Mouse (Mus musculus): ENCODE results near the gene Anapc15-ps. TPM values are rescaled to one million over a fixed set of nuclear protein-coding genes. Genes with fewer than 3 reads are reported as not detected.

Gene Anapc15-ps
- polyA plus RNA-seq, 1 experiment from 2014 or later, result 0.95 TPM

- ATAC-seq, result no peak
- H3K4me1 ChIP-seq (ENCODE audit: control insufficient read depth, insufficient read depth, low read depth, low read length), result no peaks in the 10 kb centered on the region
Observed at GRCm38 (mm10) chr10:95695603-95696252, 22.5 kb upstream of the Anapc15-ps start.

DNA sequence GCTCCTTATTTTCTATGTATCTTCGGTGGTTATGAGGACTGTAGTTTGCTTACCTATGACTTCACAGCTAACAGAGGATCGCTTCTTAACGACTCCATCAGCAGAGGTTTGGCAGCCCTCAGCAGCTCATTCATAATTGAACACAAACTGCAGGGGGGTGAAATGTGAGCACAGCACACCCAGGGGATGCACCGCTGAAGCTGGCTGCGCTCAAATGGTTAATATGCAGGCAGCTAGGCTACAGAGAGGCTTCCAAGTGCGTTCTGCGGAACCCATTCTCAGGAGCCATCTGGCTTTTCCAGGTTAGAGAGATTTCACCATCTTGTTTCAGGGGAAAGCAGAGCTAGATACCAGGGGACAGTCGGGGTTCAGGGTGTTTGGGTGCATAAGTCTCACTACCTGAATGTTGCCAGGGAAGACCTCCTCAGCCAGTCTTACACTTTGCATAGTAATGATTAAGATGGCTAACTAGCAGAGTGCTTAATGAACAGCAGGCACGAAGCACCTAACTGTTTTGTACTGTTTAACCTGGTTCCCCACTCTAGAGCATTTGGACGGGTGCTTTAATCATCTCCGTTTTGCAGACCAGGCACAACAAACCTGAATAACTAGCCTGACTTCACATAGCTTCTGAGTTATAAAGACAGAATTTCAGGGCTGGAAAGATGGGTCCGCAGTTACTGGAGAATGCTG is 21.5 kb upstream of the Anapc15-ps start:
- ATAC-seq, result peak; percentile 67
- peak overlapping the region; percentile 8; the same call in 1 of the 2 replicates for H3K9ac ChIP-seq (ENCODE audit: low read depth, low read length)
- no peak overlapping the region for H3K4me3 ChIP-seq (ENCODE audit: low read length)
- H3K4me2 ChIP-seq (ENCODE audit: low read length), result no peak overlapping the region
- no peak overlapping the region for H3K27ac ChIP-seq (ENCODE audit: low read depth, low read length)
- no peaks in the 10 kb centered on the region for H3K27me3 ChIP-seq (replicated peaks; ENCODE audit: control insufficient read depth, insufficient read depth, low read length)
- no peaks in the 10 kb centered on the region for H3K36me3 ChIP-seq (ENCODE audit: control insufficient read depth, insufficient read depth, low read length)
- 43% methylated on average over 12 of the region's 12 CpGs for WGBS
- H3K9me3 ChIP-seq (ENCODE audit: control insufficient read depth, low read length), result no peaks in the 10 kb centered on the region
- no peaks in the 10 kb centered on the region for H3K4me1 ChIP-seq (ENCODE audit: control insufficient read depth, insufficient read depth, low read depth, low read length)

More at GRCm38 (mm10) chr10:95695603-95696252, 22.5 kb upstream of the Anapc15-ps start:
- Histone ChIP-seq H3K4me2 (ENCODE audit: low read length) (no peak overlapping the region), H3K9me3 (ENCODE audit: control insufficient read depth, low read length) (no peaks in the 10 kb centered on the region), H3K27me3 (replicated peaks; ENCODE audit: control insufficient read depth, insufficient read depth, low read length) (no peaks in the 10 kb centered on the region), H3K27ac (ENCODE audit: low read depth, low read length) (no peak overlapping the region), H3K9ac (ENCODE audit: low read depth, low read length) (no peak overlapping the region), H3K36me3 (ENCODE audit: control insufficient read depth, insufficient read depth, low read length) (no peaks in the 10 kb centered on the region), H3K4me3 (ENCODE audit: low read length) (no peak overlapping the region)
- 79% methylated on average over 18 of the region's 18 CpGs for WGBS

DNA sequence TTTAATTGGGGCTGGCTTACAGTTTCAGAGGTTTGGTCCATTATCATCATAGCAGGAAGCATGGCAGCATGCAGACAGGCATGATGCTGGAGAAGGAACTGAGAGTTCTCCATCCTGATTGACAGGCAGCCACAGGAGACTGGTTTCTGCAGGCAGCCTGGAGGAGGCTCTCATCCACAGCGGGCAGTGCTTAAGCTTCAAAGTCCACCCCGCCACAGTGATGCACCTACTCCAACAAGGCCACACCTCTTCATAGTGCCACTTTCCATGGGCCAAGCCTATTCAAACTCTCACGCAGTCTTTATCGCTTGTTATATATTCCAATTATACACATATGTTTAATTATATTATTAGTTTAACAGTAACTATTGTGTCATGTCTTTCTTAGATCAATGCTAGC is 18.1 kb upstream of the Anapc15-ps start:
- no peak overlapping the region for H3K9ac ChIP-seq (ENCODE audit: low read depth, low read length)

GRCm38 (mm10) chr10:95689833-95690232 is 16.6 kb upstream of the Anapc15-ps start:
- no peak overlapping the region for H3K27ac ChIP-seq (ENCODE audit: low read depth, low read length)
- H3K4me1 ChIP-seq (ENCODE audit: control insufficient read depth, insufficient read depth, low read depth, low read length), result no peaks in the 10 kb centered on the region
- no peak overlapping the region for H3K4me2 ChIP-seq (ENCODE audit: low read length)
- 96% methylated on average over 1 of the region's 1 CpGs for WGBS
- no peak overlapping the region for H3K4me3 ChIP-seq (ENCODE audit: low read length)
- H3K27me3 ChIP-seq (replicated peaks; ENCODE audit: control insufficient read depth, insufficient read depth, low read length), result no peaks in the 10 kb centered on the region
- ATAC-seq, result no peak
- H3K9ac ChIP-seq (ENCODE audit: low read depth, low read length), result no peak overlapping the region
- H3K36me3 ChIP-seq (ENCODE audit: control insufficient read depth, insufficient read depth, low read length), result no peaks in the 10 kb centered on the region
- H3K9me3 ChIP-seq (ENCODE audit: control insufficient read depth, low read length), result no peaks in the 10 kb centered on the region

More for the DNA sequence above, 18.1 kb upstream of the Anapc15-ps start:
- 98% methylated on average over 4 of the region's 4 CpGs for WGBS
- ATAC-seq, result no peak
- no peaks in the 10 kb centered on the region for H3K27me3 ChIP-seq (replicated peaks; ENCODE audit: control insufficient read depth, insufficient read depth, low read length)
- no peaks in the 10 kb centered on the region for H3K9me3 ChIP-seq (ENCODE audit: control insufficient read depth, low read length)
- H3K4me2 ChIP-seq (ENCODE audit: low read length), result no peak overlapping the region
- H3K27ac ChIP-seq (ENCODE audit: low read depth, low read length), result no peak overlapping the region
- no peaks in the 10 kb centered on the region for H3K4me1 ChIP-seq (ENCODE audit: control insufficient read depth, insufficient read depth, low read depth, low read length)
- no peak overlapping the region for H3K4me3 ChIP-seq (ENCODE audit: low read length)
- no peaks in the 10 kb centered on the region for H3K36me3 ChIP-seq (ENCODE audit: control insufficient read depth, insufficient read depth, low read length)

DNA sequence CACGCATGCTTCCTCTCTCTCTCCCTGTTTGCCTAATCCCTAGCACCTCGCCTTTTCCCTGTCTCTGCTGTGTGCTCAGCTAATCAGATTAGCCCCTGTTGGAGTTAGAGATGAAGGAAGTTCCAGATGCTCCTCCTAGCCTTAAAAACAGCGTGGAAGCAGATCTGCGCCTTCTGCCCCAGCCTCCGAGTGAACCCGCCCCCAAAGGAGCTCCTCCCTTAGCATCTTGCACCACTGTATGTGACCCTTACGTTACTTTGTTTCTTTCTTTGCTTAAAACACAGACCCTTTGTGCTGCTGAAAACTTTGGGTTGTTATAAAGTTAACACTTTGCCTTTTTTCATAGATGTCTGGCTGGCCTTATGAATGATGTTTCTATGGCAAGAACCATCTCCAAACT is 15.8 kb upstream of the Anapc15-ps start:
- Histone ChIP-seq H3K9ac (ENCODE audit: low read depth, low read length) (no peak overlapping the region), H3K36me3 (ENCODE audit: control insufficient read depth, insufficient read depth, low read length) (no peaks in the 10 kb centered on the region), H3K9me3 (ENCODE audit: control insufficient read depth, low read length) (no peaks in the 10 kb centered on the region), H3K27ac (ENCODE audit: low read depth, low read length) (no peak overlapping the region), H3K27me3 (replicated peaks; ENCODE audit: control insufficient read depth, insufficient read depth, low read length) (no peaks in the 10 kb centered on the region), H3K4me3 (ENCODE audit: low read length) (no peak overlapping the region), H3K4me2 (ENCODE audit: low read length) (no peak overlapping the region), H3K4me1 (ENCODE audit: control insufficient read depth, insufficient read depth, low read depth, low read length) (no peaks in the 10 kb centered on the region)
- WGBS, result 82% methylated on average over 7 of the region's 7 CpGs
- no peak for ATAC-seq

DNA sequence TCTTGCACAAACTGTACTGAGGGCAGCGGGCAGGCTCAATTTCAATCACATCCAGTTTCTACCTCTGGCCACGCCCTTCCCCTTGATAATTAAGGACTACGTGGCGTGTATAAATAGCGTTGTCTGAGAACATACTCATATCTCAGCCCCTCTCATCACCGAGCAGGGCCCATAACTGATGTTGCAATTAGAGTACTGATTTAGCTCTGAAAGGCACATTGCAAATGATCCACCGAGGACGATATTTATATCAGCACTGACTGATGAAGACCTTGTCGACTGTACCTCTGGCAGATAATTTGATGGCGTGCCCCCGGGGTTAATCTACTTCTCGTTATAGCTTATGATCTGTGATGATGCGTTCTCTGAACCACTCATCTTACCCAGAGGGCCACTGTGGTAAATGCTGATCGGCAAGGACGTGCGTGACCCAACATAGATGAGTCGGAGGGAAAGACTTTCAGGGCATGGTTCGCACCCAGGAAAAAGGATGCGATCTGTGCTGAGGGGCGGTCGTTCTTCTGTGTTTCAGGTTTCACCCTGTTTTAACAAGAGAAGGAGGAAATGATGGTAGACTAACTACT is 14.4 kb upstream of the Anapc15-ps start:
- Histone ChIP-seq H3K4me1 (ENCODE audit: control insufficient read depth, insufficient read depth, low read depth, low read length) (no peaks in the 10 kb centered on the region), H3K4me2 (ENCODE audit: low read length) (no peak overlapping the region), H3K27me3 (replicated peaks; ENCODE audit: control insufficient read depth, insufficient read depth, low read length) (no peaks in the 10 kb centered on the region), H3K9me3 (ENCODE audit: control insufficient read depth, low read length) (no peaks in the 10 kb centered on the region), H3K36me3 (ENCODE audit: control insufficient read depth, insufficient read depth, low read length) (no peaks in the 10 kb centered on the region), H3K4me3 (ENCODE audit: low read length) (no peak overlapping the region), H3K9ac (ENCODE audit: low read depth, low read length) (no peak overlapping the region), H3K27ac (ENCODE audit: low read depth, low read length) (no peak overlapping the region)
- ATAC-seq, result no peak
- WGBS, result 75% methylated on average over 21 of the region's 21 CpGs

DNA sequence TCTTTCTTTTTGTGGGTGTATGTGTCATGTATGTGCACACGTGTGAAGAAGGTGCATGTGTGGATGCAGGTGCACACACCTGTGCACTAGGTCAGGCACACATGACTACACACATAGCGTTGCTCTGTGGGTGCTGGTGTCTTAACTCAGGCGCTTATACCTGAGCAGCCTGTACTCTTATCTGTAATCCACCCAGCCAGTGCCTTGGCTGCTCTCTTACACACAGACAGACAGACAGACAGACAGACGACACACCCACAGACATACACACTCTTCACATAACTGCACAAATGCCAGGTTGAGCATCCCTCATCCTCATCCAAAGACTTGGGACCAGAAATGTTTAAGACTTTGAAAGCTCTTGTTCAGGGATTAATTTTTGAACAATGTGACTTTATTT is 12.8 kb upstream of the Anapc15-ps start:
- Histone ChIP-seq H3K4me3 (ENCODE audit: low read length) (no peak overlapping the region), H3K4me1 (ENCODE audit: control insufficient read depth, insufficient read depth, low read depth, low read length) (no peaks in the 10 kb centered on the region), H3K36me3 (ENCODE audit: control insufficient read depth, insufficient read depth, low read length) (no peaks in the 10 kb centered on the region), H3K27me3 (replicated peaks; ENCODE audit: control insufficient read depth, insufficient read depth, low read length) (no peaks in the 10 kb centered on the region), H3K9ac (ENCODE audit: low read depth, low read length) (no peak overlapping the region), H3K4me2 (ENCODE audit: low read length) (no peak overlapping the region), H3K27ac (ENCODE audit: low read depth, low read length) (no peak overlapping the region), H3K9me3 (ENCODE audit: control insufficient read depth, low read length) (no peaks in the 10 kb centered on the region)
- 93% methylated on average over 4 of the region's 4 CpGs for WGBS
- ATAC-seq, result no peak

DNA sequence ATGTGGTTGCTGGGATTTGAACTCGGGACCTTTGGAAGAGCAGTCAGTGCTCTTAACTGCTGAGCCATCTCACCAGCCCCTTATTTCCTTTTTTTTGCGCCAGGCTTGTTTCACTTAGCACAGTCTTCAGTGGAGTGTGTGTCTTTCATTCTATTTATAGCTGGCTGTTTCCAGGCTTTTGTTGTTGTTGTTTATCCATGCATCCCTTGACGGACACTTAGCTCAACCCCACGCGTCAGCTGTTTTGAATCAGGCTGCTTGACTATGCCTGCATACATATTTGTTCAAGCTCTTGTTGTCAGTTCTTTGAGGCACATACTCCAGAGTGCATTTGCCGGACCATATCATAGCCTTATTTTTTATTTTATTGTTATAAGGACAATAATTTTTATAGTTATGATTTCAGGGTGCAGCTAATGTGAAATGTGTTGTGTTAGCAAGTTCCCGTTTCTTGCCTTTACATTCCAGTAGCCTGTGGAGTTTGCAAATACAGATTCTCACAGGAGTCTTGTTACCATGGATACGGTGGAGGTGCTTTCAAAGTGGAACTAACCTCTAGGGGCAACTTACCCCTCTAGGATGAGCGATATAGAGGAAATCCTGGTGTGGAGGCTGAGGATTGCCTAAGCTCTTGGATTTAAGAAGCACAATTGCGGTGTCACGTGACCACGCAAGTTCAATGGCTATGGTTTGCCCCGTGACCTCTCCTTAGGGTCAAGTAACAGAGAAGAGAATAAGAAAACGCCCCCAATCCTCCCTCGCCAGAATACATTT is 11.7 kb upstream of the Anapc15-ps start:
- no peaks in the 10 kb centered on the region for H3K27me3 ChIP-seq (replicated peaks; ENCODE audit: control insufficient read depth, insufficient read depth, low read length)
- 24% methylated on average over 15 of the region's 15 CpGs for WGBS
- no peak overlapping the region; the same call in 1 of the 2 replicates for H3K27ac ChIP-seq (ENCODE audit: low read depth, low read length)
- H3K9me3 ChIP-seq (ENCODE audit: control insufficient read depth, low read length), result no peaks in the 10 kb centered on the region
- peak; percentile 90 for ATAC-seq
- H3K4me1 ChIP-seq (ENCODE audit: control insufficient read depth, insufficient read depth, low read depth, low read length), result peaks cover 7% of the 10 kb centered on the region; the same call in 1 of the 2 replicates
- no peak overlapping the region for H3K4me3 ChIP-seq (ENCODE audit: low read length)
- H3K4me2 ChIP-seq (ENCODE audit: low read length), result peak overlapping the region; percentile 42
- no peak overlapping the region for H3K9ac ChIP-seq (ENCODE audit: low read depth, low read length)
- H3K36me3 ChIP-seq (ENCODE audit: control insufficient read depth, insufficient read depth, low read length), result no peaks in the 10 kb centered on the region

- Histone ChIP-seq H3K27ac (ENCODE audit: low read depth, low read length) (no peak overlapping the region), H3K4me2 (ENCODE audit: low read length) (no peak overlapping the region), H3K9ac (ENCODE audit: low read depth, low read length) (no peak overlapping the region), H3K27me3 (replicated peaks; ENCODE audit: control insufficient read depth, insufficient read depth, low read length) (no peaks in the 10 kb centered on the region), H3K9me3 (ENCODE audit: control insufficient read depth, low read length) (no peaks in the 10 kb centered on the region), H3K36me3 (ENCODE audit: control insufficient read depth, insufficient read depth, low read length) (no peaks in the 10 kb centered on the region), H3K4me1 (ENCODE audit: control insufficient read depth, insufficient read depth, low read depth, low read length) (peaks cover 7% of the 10 kb centered on the region; the same call in 1 of the 2 replicates), H3K4me3 (ENCODE audit: low read length) (no peak overlapping the region)
- ATAC-seq, result no peak
- WGBS, result 96% methylated on average over 4 of the region's 4 CpGs
Observed at GRCm38 (mm10) chr10:95684250-95684649, 11.0 kb upstream of the Anapc15-ps start.

Data from hindbrain, embryonic 16.5 days (tissue).